Mouse (Mus musculus): ENCODE results near the gene Mark3.

DNA sequence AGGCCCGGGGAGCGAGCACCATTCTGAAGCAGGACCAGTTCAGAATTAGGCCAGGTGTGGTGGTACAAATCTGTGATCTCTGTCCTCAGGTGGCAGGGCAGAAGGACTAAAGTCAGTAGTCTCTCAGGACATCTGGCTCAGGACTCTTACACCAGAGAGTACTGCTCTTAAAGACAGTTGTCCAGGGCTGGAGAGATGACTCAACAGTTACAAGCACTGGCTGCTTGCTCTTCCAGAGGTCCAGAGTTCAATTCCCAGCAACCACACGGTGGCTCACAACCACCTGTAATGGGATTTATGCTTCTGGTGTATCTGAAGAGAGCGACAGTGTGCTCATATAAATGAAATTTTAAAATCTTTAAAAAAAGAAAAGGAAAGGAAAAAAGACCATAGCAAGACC is 85.0 kb downstream of the Mark3 start:
- TF ChIP-seq POLR2A (IDR thresholded peaks at IDR 0.05; ENCODE audit: insufficient read depth, low read depth, low read length) (no peak), EP300 (IDR thresholded peaks at IDR 0.05; ENCODE audit: insufficient read depth, low read depth, low read length) (no peak), CTCF (IDR thresholded peaks at IDR 0.05) (no peak)

Measured in heart, adult 2 months (tissue).